Mouse (Mus musculus): ENCODE results near the gene Scap. TPM values are rescaled to one million over a fixed set of nuclear protein-coding genes. Genes with fewer than 3 reads are reported as not detected.
"Not testable (repeated sequence)": the region's sequence is repeated elsewhere in the genome, so short reads cannot be mapped to it uniquely, and the experiment has no call there.

Scap gene
- polyA plus RNA-seq, 1 experiment from 2014 or later = 43.5 TPM

GRCm38 (mm10) chr9:110315410-110315809 is 17.7 kb upstream of the Scap start:
- Histone ChIP-seq H3K27me3 (replicated peaks) (no peaks in the 10 kb centered on the region), H3K4me2 (replicated peaks) (no peak overlapping the region), H3K4me3 (no peak overlapping the region), H3K36me3 (peaks cover 82% of the 10 kb centered on the region), H3K4me1 (no peaks in the 10 kb centered on the region), H3K9ac (no peak overlapping the region), H3K9me3 (no peaks in the 10 kb centered on the region), H3K27ac (no peak overlapping the region)
- ATAC-seq (ENCODE audit: low FRiP score, low read depth) = no peak
- 92% methylated on average over 6 of the region's 6 CpGs for WGBS

GRCm38 (mm10) chr9:110315904-110316303 is 17.2 kb upstream of the Scap start:
- Histone ChIP-seq H3K4me2 (replicated peaks) (no peak overlapping the region), H3K4me3 (no peak overlapping the region), H3K9ac (no peak overlapping the region), H3K27ac (no peak overlapping the region), H3K4me1 (no peaks in the 10 kb centered on the region), H3K27me3 (replicated peaks) (no peaks in the 10 kb centered on the region), H3K9me3 (no peaks in the 10 kb centered on the region), H3K36me3 (peaks cover 82% of the 10 kb centered on the region)
- 95% methylated on average over 8 of the region's 8 CpGs for WGBS
- ATAC-seq (ENCODE audit: low FRiP score, low read depth) = no peak

- Histone ChIP-seq H3K4me2 (replicated peaks) (no peak overlapping the region), H3K9me3 (no peaks in the 10 kb centered on the region), H3K4me1 (no peaks in the 10 kb centered on the region), H3K36me3 (peaks cover 83% of the 10 kb centered on the region), H3K9ac (no peak overlapping the region), H3K4me3 (no peak overlapping the region), H3K27me3 (replicated peaks) (no peaks in the 10 kb centered on the region), H3K27ac (no peak overlapping the region)
- ATAC-seq (ENCODE audit: low FRiP score, low read depth) = no peak
- WGBS = 95% methylated on average over 8 of the region's 8 CpGs
Observed at GRCm38 (mm10) chr9:110316503-110316902, 16.6 kb upstream of the Scap start.

- no peaks in the 10 kb centered on the region for H3K9me3 ChIP-seq
- peaks cover 48% of the 10 kb centered on the region for H3K36me3 ChIP-seq
- H3K4me2 ChIP-seq (replicated peaks) = no peak overlapping the region
- no peaks in the 10 kb centered on the region for H3K27me3 ChIP-seq (replicated peaks)
- WGBS = 93% methylated on average over 10 of the region's 10 CpGs
- no peaks in the 10 kb centered on the region for H3K4me1 ChIP-seq
- H3K9ac ChIP-seq = no peak overlapping the region
- no peak overlapping the region for H3K27ac ChIP-seq
- no peak overlapping the region for H3K4me3 ChIP-seq
- ATAC-seq (ENCODE audit: low FRiP score, low read depth) = no peak
Observed at GRCm38 (mm10) chr9:110320769-110321168, 12.3 kb upstream of the Scap start.

GRCm38 (mm10) chr9:110322972-110323371 is 10.1 kb upstream of the Scap start:
- no peak overlapping the region for H3K4me3 ChIP-seq
- H3K4me1 ChIP-seq = no peaks in the 10 kb centered on the region
- H3K9me3 ChIP-seq = no peaks in the 10 kb centered on the region
- no peak overlapping the region for H3K9ac ChIP-seq
- no peak overlapping the region for H3K27ac ChIP-seq
- H3K4me2 ChIP-seq (replicated peaks) = no peak overlapping the region
- no peak for ATAC-seq (ENCODE audit: low FRiP score, low read depth)
- H3K36me3 ChIP-seq = peaks cover 35% of the 10 kb centered on the region
- H3K27me3 ChIP-seq (replicated peaks) = no peaks in the 10 kb centered on the region

- H3K9me3 ChIP-seq = no peaks in the 10 kb centered on the region
- H3K4me3 ChIP-seq = no peak overlapping the region
- H3K9ac ChIP-seq = no peak overlapping the region
- no peaks in the 10 kb centered on the region for H3K27me3 ChIP-seq (replicated peaks)
- H3K4me2 ChIP-seq (replicated peaks) = no peak overlapping the region
- peaks cover 23% of the 10 kb centered on the region for H3K36me3 ChIP-seq
- H3K27ac ChIP-seq = no peak overlapping the region
- no peak for ATAC-seq (ENCODE audit: low FRiP score, low read depth)
- H3K4me1 ChIP-seq = no peaks in the 10 kb centered on the region
- 91% methylated on average over 1 of the region's 1 CpGs for WGBS
Observed at GRCm38 (mm10) chr9:110324181-110324580, 8.9 kb upstream of the Scap start.

GRCm38 (mm10) chr9:110328178-110328577 is 4.9 kb upstream of the Scap start:
- ATAC-seq (ENCODE audit: low FRiP score, low read depth) = no peak
- no peak overlapping the region for H3K4me3 ChIP-seq
- H3K27me3 ChIP-seq (replicated peaks) = no peaks in the 10 kb centered on the region
- no peak overlapping the region for H3K4me2 ChIP-seq (replicated peaks)
- H3K9me3 ChIP-seq = no peaks in the 10 kb centered on the region
- 90% methylated on average over 2 of the region's 2 CpGs for WGBS
- no peak overlapping the region for H3K9ac ChIP-seq
- H3K36me3 ChIP-seq = no peaks in the 10 kb centered on the region
- H3K4me1 ChIP-seq = no peaks in the 10 kb centered on the region
- H3K27ac ChIP-seq = no peak overlapping the region

GRCm38 (mm10) chr9:110328946-110329630 is 4.0 kb upstream of the Scap start:
- Histone ChIP-seq H3K4me2 (replicated peaks) (no peak overlapping the region), H3K4me3 (no peak overlapping the region), H3K9ac (no peak overlapping the region), H3K4me1 (peaks cover 6% of the 10 kb centered on the region; the same call in 1 of the 2 replicates), H3K27me3 (replicated peaks) (no peaks in the 10 kb centered on the region), H3K9me3 (no peaks in the 10 kb centered on the region), H3K36me3 (no peaks in the 10 kb centered on the region), H3K27ac (no peak overlapping the region)
- no peak for ATAC-seq (ENCODE audit: low FRiP score, low read depth)
- 68% methylated on average over 5 of the region's 5 CpGs for WGBS

GRCm38 (mm10) chr9:110329655-110330054 is 3.4 kb upstream of the Scap start:
- H3K27ac ChIP-seq = no peak overlapping the region
- no peak overlapping the region for H3K4me2 ChIP-seq (replicated peaks)
- no peaks in the 10 kb centered on the region for H3K27me3 ChIP-seq (replicated peaks)
- no peak overlapping the region for H3K9ac ChIP-seq
- no peak overlapping the region for H3K4me3 ChIP-seq
- 88% methylated on average over 21 of the region's 21 CpGs for WGBS
- no peak for ATAC-seq (ENCODE audit: low FRiP score, low read depth)
- H3K4me1 ChIP-seq = peaks cover 9% of the 10 kb centered on the region; the same call in 1 of the 2 replicates
- H3K9me3 ChIP-seq = no peaks in the 10 kb centered on the region
- H3K36me3 ChIP-seq = no peaks in the 10 kb centered on the region

- no peak for ATAC-seq (ENCODE audit: low FRiP score, low read depth)
- Histone ChIP-seq H3K27ac (no peak overlapping the region), H3K4me2 (replicated peaks) (no peak overlapping the region), H3K9me3 (no peaks in the 10 kb centered on the region), H3K4me3 (no peak overlapping the region), H3K4me1 (peaks cover 9% of the 10 kb centered on the region; the same call in 1 of the 2 replicates), H3K9ac (no peak overlapping the region), H3K36me3 (no peaks in the 10 kb centered on the region), H3K27me3 (replicated peaks) (no peaks in the 10 kb centered on the region)
- 68% methylated on average over 6 of the region's 6 CpGs for WGBS
Observed at GRCm38 (mm10) chr9:110330341-110330740, 2.7 kb upstream of the Scap start.

- not testable (repeated sequence) for H3K4me1 ChIP-seq; H3K4me2 ChIP-seq (replicated peaks); H3K9ac ChIP-seq; H3K9me3 ChIP-seq; H3K27me3 ChIP-seq (replicated peaks); H3K36me3 ChIP-seq; H3K4me3 ChIP-seq; ATAC-seq (ENCODE audit: low FRiP score, low read depth); H3K27ac ChIP-seq
- WGBS = 96% methylated on average over 5 of the region's 5 CpGs
Observed at GRCm38 (mm10) chr9:110330913-110331312, 2.2 kb upstream of the Scap start.

GRCm38 (mm10) chr9:110333896-110334259 is 790 bp downstream of the Scap start:
- H3K27ac ChIP-seq = no peak overlapping the region
- peak overlapping the region; percentile 92 for H3K4me3 ChIP-seq

GRCm38 (mm10) chr9:110334849-110335248 is 1.8 kb downstream of the Scap start:
- ATAC-seq (ENCODE audit: low FRiP score, low read depth) = no peak

More at GRCm38 (mm10) chr9:110333896-110334259, 790 bp downstream of the Scap start:
- Histone ChIP-seq H3K9ac (peak overlapping the region; percentile 80), H3K4me1 (peaks cover 9% of the 10 kb centered on the region; the same call in 1 of the 2 replicates), H3K27me3 (replicated peaks) (no peaks in the 10 kb centered on the region), H3K4me2 (replicated peaks) (peak overlapping the region; percentile 92), H3K9me3 (no peaks in the 10 kb centered on the region), H3K36me3 (no peaks in the 10 kb centered on the region)
- ATAC-seq (ENCODE audit: low FRiP score, low read depth) = peak; percentile 7; the same call in 1 of the 2 replicates
- 10% methylated on average over 12 of the region's 12 CpGs for WGBS

More at GRCm38 (mm10) chr9:110334849-110335248, 1.8 kb downstream of the Scap start:
- H3K27ac ChIP-seq = no peak overlapping the region
- no peak overlapping the region for H3K4me3 ChIP-seq
- peaks cover 9% of the 10 kb centered on the region; the same call in 1 of the 2 replicates for H3K4me1 ChIP-seq
- no peaks in the 10 kb centered on the region for H3K27me3 ChIP-seq (replicated peaks)
- 70% methylated on average over 8 of the region's 8 CpGs for whole genome bisulfite sequencing
- no peak overlapping the region for H3K4me2 ChIP-seq (replicated peaks)
- H3K9me3 ChIP-seq = no peaks in the 10 kb centered on the region
- H3K9ac ChIP-seq = no peak overlapping the region
- H3K36me3 ChIP-seq = no peaks in the 10 kb centered on the region

All from neural tube, embryonic 12.5 days (tissue).